Mouse (Mus musculus) brown adipose tissue, adult 24 weeks (tissue): ENCODE data around the gene Nup153. TPM values are rescaled to one million over a fixed set of nuclear protein-coding genes. Genes with fewer than 3 reads are reported as not detected.

ENCODE experiments used
- H3K27ac ChIP-seq: fragments of 200-500 bp; replicated peaks from 2 replicates; pipeline ENCODE4 v1.5.1; 2012; ENCODE audit warnings: low read depth, mild to moderate bottlenecking, low read length
- H3K4me1 ChIP-seq: fragments of 200-500 bp; 2 replicates; pipeline ENCODE4 v1.6.1; 2012; ENCODE audit warnings: low read length, mixed read lengths; ENCODE audit not compliant: control insufficient read depth, insufficient read depth, insufficient read length
- H3K4me3 ChIP-seq: fragments of 200-500 bp; 2 replicates; pipeline ENCODE4 v1.5.1; 2012; ENCODE audit warnings: low read depth, mild to moderate bottlenecking, low read length, moderate library complexity; ENCODE audit not compliant: insufficient read depth
- polyA plus RNA-seq: library from polyadenylated mRNA; stranded (reverse); fragments of >200 nt; gene quantifications from 2 replicates; pipeline ENCODE4 v1.2.4, GENCODE M21; 2012; ENCODE audit not compliant: missing spikeins, insufficient read depth, insufficient read length

The Nup153 gene
- polyA plus RNA-seq, 1 experiment: 20.4 TPM

- no peaks in the 10 kb centered on the region; the same call in 1 of the 2 replicates for H3K4me1 ChIP-seq
- no peak overlapping the region for H3K4me3 ChIP-seq
- no peak overlapping the region for H3K27ac ChIP-seq
Measured at GRCm38 (mm10) chr13:46715976-46716639, 11.6 kb downstream of the Nup153 start.

GRCm38 (mm10) chr13:46713486-46713885, 14.3 kb downstream of the Nup153 start:
- Histone ChIP-seq H3K27ac (no peak overlapping the region), H3K4me3 (no peak overlapping the region), H3K4me1 (no peaks in the 10 kb centered on the region; the same call in 1 of the 2 replicates)

- H3K4me3 ChIP-seq: no peak overlapping the region
- no peak overlapping the region for H3K27ac ChIP-seq
- H3K4me1 ChIP-seq: no peaks in the 10 kb centered on the region
Measured at GRCm38 (mm10) chr13:46703138-46703537, 24.6 kb downstream of the Nup153 start.

GRCm38 (mm10) chr13:46701486-46701885, 26.3 kb downstream of the Nup153 start:
- no peak overlapping the region for H3K4me3 ChIP-seq
- H3K4me1 ChIP-seq: no peaks in the 10 kb centered on the region
- no peak overlapping the region for H3K27ac ChIP-seq

GRCm38 (mm10) chr13:46699372-46699771, 28.4 kb downstream of the Nup153 start:
- no peak overlapping the region for H3K4me3 ChIP-seq
- no peak overlapping the region for H3K27ac ChIP-seq
- no peaks in the 10 kb centered on the region for H3K4me1 ChIP-seq

- Histone ChIP-seq H3K4me3 (no peak overlapping the region), H3K27ac (no peak overlapping the region), H3K4me1 (no peaks in the 10 kb centered on the region; the same call in 1 of the 2 replicates)
Measured at GRCm38 (mm10) chr13:46696788-46697187, 31.0 kb downstream of the Nup153 start.

- H3K27ac ChIP-seq: no peak overlapping the region
- no peaks in the 10 kb centered on the region; the same call in 1 of the 2 replicates for H3K4me1 ChIP-seq
- no peak overlapping the region for H3K4me3 ChIP-seq
Measured at GRCm38 (mm10) chr13:46695932-46696331, 31.8 kb downstream of the Nup153 start.

- no peaks in the 10 kb centered on the region; the same call in 1 of the 2 replicates for H3K4me1 ChIP-seq
- no peak overlapping the region for H3K27ac ChIP-seq
- H3K4me3 ChIP-seq: no peak overlapping the region
Measured at GRCm38 (mm10) chr13:46695296-46695908, 32.3 kb downstream of the Nup153 start.

- no peak overlapping the region for H3K4me3 ChIP-seq
- H3K27ac ChIP-seq: no peak overlapping the region
- H3K4me1 ChIP-seq: no peaks in the 10 kb centered on the region; the same call in 1 of the 2 replicates
Measured at GRCm38 (mm10) chr13:46690559-46691241, 37.0 kb downstream of the Nup153 start.

- Histone ChIP-seq H3K4me1 (no peaks in the 10 kb centered on the region), H3K27ac (no peak overlapping the region), H3K4me3 (no peak overlapping the region)
Measured at GRCm38 (mm10) chr13:46683370-46683769, 44.4 kb downstream of the Nup153 start.

- Histone ChIP-seq H3K27ac (no peak overlapping the region), H3K4me1 (no peaks in the 10 kb centered on the region), H3K4me3 (no peak overlapping the region)
Measured at GRCm38 (mm10) chr13:46682921-46683320, 44.8 kb downstream of the Nup153 start.

- no peak overlapping the region for H3K27ac ChIP-seq
- H3K4me3 ChIP-seq: no peak overlapping the region
- H3K4me1 ChIP-seq: no peaks in the 10 kb centered on the region
Measured at GRCm38 (mm10) chr13:46677721-46678120, 50.0 kb downstream of the Nup153 start.

- Histone ChIP-seq H3K4me3 (no peak overlapping the region), H3K4me1 (peaks cover 3% of the 10 kb centered on the region; the same call in 1 of the 2 replicates), H3K27ac (no peak overlapping the region)
Measured at GRCm38 (mm10) chr13:46674601-46675000, 53.1 kb downstream of the Nup153 start.

- H3K4me3 ChIP-seq: peak overlapping the region; percentile 49
- H3K27ac ChIP-seq: peak overlapping the region; percentile 16; the same call in 1 of the 2 replicates
- H3K4me1 ChIP-seq: peaks cover 3% of the 10 kb centered on the region; the same call in 1 of the 2 replicates
Measured at GRCm38 (mm10) chr13:46670514-46670913, 57.2 kb downstream of the Nup153 start.

- Histone ChIP-seq H3K27ac (no peak overlapping the region), H3K4me3 (peak overlapping the region; percentile 97), H3K4me1 (peaks cover 3% of the 10 kb centered on the region; the same call in 1 of the 2 replicates)
Measured at GRCm38 (mm10) chr13:46669620-46670271, 58.0 kb downstream of the Nup153 start.
